Mouse (Mus musculus): Measurements from ENCODE around the gene Bcdin3d. TPM values are rescaled to one million over a fixed set of nuclear protein-coding genes. Genes with fewer than 3 reads are reported as not detected.

Gene Bcdin3d
- total and polyA plus RNA-seq, 3 experiments: 7.8 to 31.3 (median 13.7) TPM

DNA sequence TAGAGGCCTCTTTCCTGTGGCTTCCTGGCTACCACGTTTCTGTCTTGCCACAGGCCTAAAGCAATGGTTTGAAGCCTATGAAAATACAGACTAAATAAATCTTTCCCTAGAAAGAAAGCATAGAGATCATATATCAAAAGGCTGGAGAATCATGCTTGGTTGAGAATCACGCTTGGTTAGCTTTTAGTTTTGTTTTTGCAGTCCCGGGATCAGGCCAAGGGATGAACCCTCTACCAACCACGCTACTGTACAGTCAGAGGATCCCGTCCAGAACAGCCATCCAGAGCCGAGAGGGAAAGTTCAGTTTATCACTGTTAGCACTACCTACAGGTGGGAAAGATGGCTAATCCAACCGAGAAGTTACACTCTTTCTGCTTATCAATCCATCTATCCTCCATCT lies 32.2 kb downstream of the Bcdin3d start:
- no peak overlapping the region for H3K4me3 ChIP-seq (ENCODE audit: control insufficient read depth in 1 of 2, insufficient read depth in 1 of 2, low read depth in 2 of 2, low read length in 2 of 2)
- no peak overlapping the region for H3K27ac ChIP-seq (ENCODE audit: control insufficient read depth, low read depth, low read length)
- no peak for DNase-seq (ENCODE audit: low read depth, low spot score)
- no peaks in the 10 kb centered on the region for H3K9me3 ChIP-seq (replicated peaks; ENCODE audit: insufficient read depth, low read length)
- H3K79me2 ChIP-seq (ENCODE audit: control insufficient read depth, insufficient read depth, low read length, poor library complexity): no peaks in the 10 kb centered on the region
- H3K27me3 ChIP-seq (ENCODE audit: control insufficient read depth in 1 of 2, insufficient read depth in 2 of 2, low read length in 2 of 2): no peaks in the 10 kb centered on the region
- H3K9ac ChIP-seq (ENCODE audit: control insufficient read depth, low read depth, low read length, poor library complexity, severe bottlenecking): no peak overlapping the region
- no peaks in the 10 kb centered on the region for H3K36me3 ChIP-seq (ENCODE audit: control insufficient read depth in 1 of 2, insufficient read depth in 2 of 2, low read length in 2 of 2)
- TF ChIP-seq MEF2A (IDR thresholded peaks at IDR 0.05; ENCODE audit: extremely low read depth, insufficient replicate concordance, low read depth, low read length, poor library complexity, severe bottlenecking) (no peak), USF1 (IDR thresholded peaks at IDR 0.05; ENCODE audit: low read depth, low read length) (no peak), SIN3A (IDR thresholded peaks at IDR 0.05; ENCODE audit: low read length) (no peak), TBP (IDR thresholded peaks at IDR 0.05; ENCODE audit: low read depth, low read length) (no peak), POLR2A (IDR thresholded peaks at IDR 0.05; ENCODE audit: control insufficient read depth in 1 of 2, insufficient read depth in 1 of 2, low read depth in 1 of 2, low read length in 2 of 2, poor library complexity in 1 of 2) (no peak), MYC (IDR thresholded peaks at IDR 0.05; ENCODE audit: low read depth, low read length) (no peak), MYB (IDR thresholded peaks at IDR 0.05; ENCODE audit: low read depth, low read length) (no peak), KAT2A (conservative IDR thresholded peaks at IDR 0.05; ENCODE audit: low read depth, low read length) (no peak), ZNF384 (IDR thresholded peaks at IDR 0.05; ENCODE audit: low read depth, low read length) (no peak), NELFE (IDR thresholded peaks at IDR 0.05; ENCODE audit: low read depth, low read length) (no peak), CHD2 (IDR thresholded peaks at IDR 0.05; ENCODE audit: low read length) (no peak), JUND (IDR thresholded peaks at IDR 0.05; ENCODE audit: low read depth, low read length) (no peak), HCFC1 (IDR thresholded peaks at IDR 0.05; ENCODE audit: low read depth, low read length) (no peak), TCF12 (IDR thresholded peaks at IDR 0.05; ENCODE audit: low read depth, low read length) (no peak), GATA1 (IDR thresholded peaks at IDR 0.05; ENCODE audit: low read depth, low read length) (no peak), CHD1 (IDR thresholded peaks at IDR 0.05; ENCODE audit: low read depth, low read length) (no peak), E2F4 (IDR thresholded peaks at IDR 0.05; ENCODE audit: borderline replicate concordance, low read depth, low read length) (no peak)
- no peaks in the 10 kb centered on the region for H3K4me1 ChIP-seq (ENCODE audit: control insufficient read depth in 1 of 2, insufficient read depth in 2 of 2, low read length in 2 of 2)

DNA sequence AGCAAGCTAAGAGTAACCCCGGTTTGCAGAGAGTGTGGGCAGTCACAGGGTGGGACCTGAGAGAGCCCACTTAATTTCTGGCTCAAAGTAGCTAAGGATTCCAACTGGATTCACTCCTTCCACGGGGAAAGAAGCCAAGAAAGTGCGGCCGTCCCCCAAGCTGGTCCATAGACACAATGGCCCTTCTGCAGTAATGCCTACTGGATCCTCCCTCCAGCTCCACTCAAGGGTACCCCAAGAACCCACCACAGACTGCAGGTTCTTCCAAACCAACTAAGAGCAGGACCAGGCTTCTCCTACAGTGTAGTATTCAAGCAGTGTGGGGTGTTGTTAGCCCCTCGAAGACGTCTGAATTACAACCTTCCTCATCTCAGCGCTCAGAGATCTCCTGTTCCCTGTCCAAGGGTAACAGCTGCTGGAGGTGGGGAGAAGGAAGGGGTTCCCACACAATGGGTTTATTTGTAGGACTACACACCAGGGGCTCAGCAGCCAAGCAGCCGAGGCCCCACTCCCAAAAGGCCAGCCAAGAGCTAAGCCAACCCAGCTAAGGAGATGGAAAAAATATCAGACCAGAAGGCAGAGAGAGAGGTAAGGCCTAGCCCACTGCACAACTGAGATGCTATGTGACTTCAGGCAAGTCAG lies 33.6 kb downstream of the Bcdin3d start:
- no peaks in the 10 kb centered on the region for H3K79me2 ChIP-seq (ENCODE audit: control insufficient read depth, insufficient read depth, low read length, poor library complexity)
- H3K4me3 ChIP-seq (ENCODE audit: control insufficient read depth in 1 of 2, insufficient read depth in 1 of 2, low read depth in 2 of 2, low read length in 2 of 2): no peak overlapping the region
- no peak for DNase-seq (ENCODE audit: low read depth, low spot score)
- H3K9ac ChIP-seq (ENCODE audit: control insufficient read depth, low read depth, low read length, poor library complexity, severe bottlenecking): no peak overlapping the region
- no peaks in the 10 kb centered on the region for H3K9me3 ChIP-seq (replicated peaks; ENCODE audit: insufficient read depth, low read length)
- no peaks in the 10 kb centered on the region for H3K36me3 ChIP-seq (ENCODE audit: control insufficient read depth in 1 of 2, insufficient read depth in 2 of 2, low read length in 2 of 2)
- TF ChIP-seq ZMIZ1 (IDR thresholded peaks at IDR 0.05; ENCODE audit: low read depth, low read length): no peak
- TF ChIP-seq ELF1 (IDR thresholded peaks at IDR 0.05; ENCODE audit: low read depth, low read length): no peak
- TF ChIP-seq ZKSCAN1 (IDR thresholded peaks at IDR 0.05; ENCODE audit: low read depth, low read length): no peak
- TF ChIP-seq MXI1 (IDR thresholded peaks at IDR 0.05; ENCODE audit: low read depth, low read length): no peak
- TF ChIP-seq POLR2AphosphoS5 (IDR thresholded peaks at IDR 0.05; ENCODE audit: borderline replicate concordance, low read depth, low read length): no peak
- no peak for TF ChIP-seq ETS1 (IDR thresholded peaks at IDR 0.05; ENCODE audit: low read depth, low read length)
- no peak for TF ChIP-seq BHLHE40 (IDR thresholded peaks at IDR 0.05; ENCODE audit: borderline replicate concordance, low read depth, low read length)
- no peak for TF ChIP-seq RCOR1 (IDR thresholded peaks at IDR 0.05; ENCODE audit: low read depth, low read length)
- no peak for TF ChIP-seq MAX (IDR thresholded peaks at IDR 0.05; ENCODE audit: low read length)
- no peak for TF ChIP-seq MAFK (IDR thresholded peaks at IDR 0.05; ENCODE audit: borderline replicate concordance, low read depth, low read length)
- TF ChIP-seq GABPA (IDR thresholded peaks at IDR 0.05; ENCODE audit: low read depth, low read length): no peak
- TF ChIP-seq SIN3A (IDR thresholded peaks at IDR 0.05; ENCODE audit: low read length): no peak
- no peak for TF ChIP-seq EP300 (IDR thresholded peaks at IDR 0.05; ENCODE audit: low read depth in 1 of 2, low read length in 2 of 2)
- TF ChIP-seq USF1 (IDR thresholded peaks at IDR 0.05; ENCODE audit: low read depth, low read length): no peak
- no peak for TF ChIP-seq CHD2 (IDR thresholded peaks at IDR 0.05; ENCODE audit: low read length)
- no peak for TF ChIP-seq CHD1 (IDR thresholded peaks at IDR 0.05; ENCODE audit: low read depth, low read length)
- H3K4me1 ChIP-seq (ENCODE audit: control insufficient read depth in 1 of 2, insufficient read depth in 2 of 2, low read length in 2 of 2): no peaks in the 10 kb centered on the region
- H3K27me3 ChIP-seq (ENCODE audit: control insufficient read depth in 1 of 2, insufficient read depth in 2 of 2, low read length in 2 of 2): no peaks in the 10 kb centered on the region
- H3K27ac ChIP-seq (ENCODE audit: control insufficient read depth, low read depth, low read length): no peak overlapping the region
